Mouse (Mus musculus): ENCODE data around the gene Hao1. TPM values are rescaled to one million over a fixed set of nuclear protein-coding genes. Genes with fewer than 3 reads are reported as not detected.

Hao1 gene
- not detected in 2 replicates for total RNA-seq (2012; rRNA removed)
- not detected for polyA plus RNA-seq (2012; ENCODE audit: insufficient read depth in 1 of 2, insufficient read length in 2 of 2, low read depth in 1 of 2, low replicate concordance in 2 of 2, missing spikeins in 1 of 2)

DNA sequence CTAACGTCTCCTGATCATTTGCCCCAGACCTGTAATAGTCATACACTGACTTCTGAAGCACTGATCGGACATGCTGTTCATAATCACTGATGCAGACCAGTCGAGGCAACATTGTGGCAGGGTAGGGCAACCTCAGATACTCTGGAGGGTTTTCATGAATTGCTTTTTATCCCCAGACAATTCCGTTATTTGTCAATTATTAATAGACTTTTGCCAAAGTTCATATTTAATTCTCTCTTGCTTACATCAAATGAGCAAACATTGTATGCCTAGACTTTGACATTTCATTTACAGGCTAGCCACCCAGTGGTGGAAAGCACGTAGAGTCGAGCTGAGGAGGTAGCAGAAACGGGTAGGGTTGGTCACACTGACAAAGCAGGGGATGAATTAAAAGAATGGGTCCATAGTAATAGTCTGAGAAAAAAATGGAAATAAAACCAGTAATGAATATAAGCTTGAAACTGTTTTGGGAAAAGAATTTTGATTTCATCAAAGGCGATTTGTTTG lies at the start of gene Hao1:
Hao1 (minus strand) TSS at position 148 of the 507 bp plus-strand sequence.
- H3K9me3 ChIP-seq (replicated peaks; ENCODE audit: insufficient read depth, low read length) = no peaks in the 10 kb centered on the region
- H3K36me3 ChIP-seq (ENCODE audit: control insufficient read depth in 1 of 2, insufficient read depth in 2 of 2, low read length in 2 of 2) = no peaks in the 10 kb centered on the region
- TF ChIP-seq TCF12 (IDR thresholded peaks at IDR 0.05; ENCODE audit: low read depth, low read length) (no peak), ETS1 (IDR thresholded peaks at IDR 0.05; ENCODE audit: low read depth, low read length) (no peak), UBTF (IDR thresholded peaks at IDR 0.05; ENCODE audit: borderline replicate concordance, insufficient read depth, low read depth, low read length) (no peak)
- no peaks in the 10 kb centered on the region for H3K4me1 ChIP-seq (ENCODE audit: control insufficient read depth in 1 of 2, insufficient read depth in 2 of 2, low read length in 2 of 2)
- no peak for DNase-seq (ENCODE audit: low read depth, low spot score)
- H3K4me3 ChIP-seq (ENCODE audit: control insufficient read depth in 1 of 2, insufficient read depth in 1 of 2, low read depth in 2 of 2, low read length in 2 of 2) = no peak within 1 kb of the TSS
- no peaks in the 10 kb centered on the region for H3K27me3 ChIP-seq (ENCODE audit: control insufficient read depth in 1 of 2, insufficient read depth in 2 of 2, low read length in 2 of 2)
- H3K9ac ChIP-seq (ENCODE audit: control insufficient read depth, low read depth, low read length, poor library complexity, severe bottlenecking) = no peak within 1 kb of the TSS
- no peak within 1 kb of the TSS for H3K27ac ChIP-seq (ENCODE audit: control insufficient read depth, low read depth, low read length)
- H3K79me2 ChIP-seq (ENCODE audit: control insufficient read depth, insufficient read depth, low read length, poor library complexity) = no peaks in the 10 kb centered on the region

DNA sequence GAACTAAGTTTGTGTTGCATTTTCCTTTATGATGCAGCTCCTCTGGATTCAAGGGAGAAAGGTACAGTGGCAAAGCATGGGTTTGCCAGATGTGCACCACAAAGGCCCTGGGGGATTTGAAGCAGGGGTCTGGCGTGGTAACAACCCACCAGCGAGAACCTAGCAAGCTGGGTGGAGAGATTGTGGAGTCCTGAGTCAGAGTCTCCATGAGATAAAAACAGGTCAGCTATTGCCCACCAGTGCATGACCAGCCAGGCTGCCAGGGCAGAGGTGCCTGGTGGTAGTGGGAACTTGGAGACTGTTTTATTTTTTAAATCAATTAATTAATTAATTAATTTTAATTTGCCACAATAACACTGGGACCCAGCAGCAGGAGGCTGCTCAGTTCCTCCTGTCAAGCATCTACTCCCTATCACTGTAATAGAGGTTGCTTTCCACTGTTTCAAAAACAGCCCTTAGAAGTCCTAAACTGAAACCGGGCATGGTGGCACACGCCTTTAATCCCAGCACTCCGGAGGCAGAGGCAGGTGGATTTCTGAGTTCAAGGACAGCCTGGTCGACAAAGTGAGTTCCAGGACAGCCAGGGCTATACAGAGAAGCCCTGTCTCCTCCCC lies 37.0 kb upstream of the Hao1 start:
- no peak overlapping the region for H3K4me3 ChIP-seq (ENCODE audit: control insufficient read depth in 1 of 2, insufficient read depth in 1 of 2, low read depth in 2 of 2, low read length in 2 of 2)
- no peaks in the 10 kb centered on the region for H3K27me3 ChIP-seq (ENCODE audit: control insufficient read depth in 1 of 2, insufficient read depth in 2 of 2, low read length in 2 of 2)
- no peak overlapping the region for H3K27ac ChIP-seq (ENCODE audit: control insufficient read depth, low read depth, low read length)
- H3K4me1 ChIP-seq (ENCODE audit: control insufficient read depth in 1 of 2, insufficient read depth in 2 of 2, low read length in 2 of 2) = no peaks in the 10 kb centered on the region
- no peaks in the 10 kb centered on the region for H3K36me3 ChIP-seq (ENCODE audit: control insufficient read depth in 1 of 2, insufficient read depth in 2 of 2, low read length in 2 of 2)
- H3K9me3 ChIP-seq (replicated peaks; ENCODE audit: insufficient read depth, low read length) = no peaks in the 10 kb centered on the region
- TF ChIP-seq GATA1 (IDR thresholded peaks at IDR 0.05; ENCODE audit: low read depth, low read length) = no peak
- TF ChIP-seq POLR2AphosphoS2 (IDR thresholded peaks at IDR 0.05; ENCODE audit: low read length) = no peak
- no peak for TF ChIP-seq MAFK (IDR thresholded peaks at IDR 0.05; ENCODE audit: borderline replicate concordance, low read depth, low read length)
- TF ChIP-seq ZC3H11A (IDR thresholded peaks at IDR 0.05; ENCODE audit: low read depth, low read length) = no peak
- no peak for TF ChIP-seq ZKSCAN1 (IDR thresholded peaks at IDR 0.05; ENCODE audit: low read depth, low read length)
- no peak for TF ChIP-seq ELF1 (IDR thresholded peaks at IDR 0.05; ENCODE audit: low read depth, low read length)
- no peak for TF ChIP-seq MAZ (IDR thresholded peaks at IDR 0.05; ENCODE audit: low read depth, low read length)
- no peak for DNase-seq (ENCODE audit: low read depth, low spot score)
- no peak overlapping the region for H3K9ac ChIP-seq (ENCODE audit: control insufficient read depth, low read depth, low read length, poor library complexity, severe bottlenecking)
- no peaks in the 10 kb centered on the region for H3K79me2 ChIP-seq (ENCODE audit: control insufficient read depth, insufficient read depth, low read length, poor library complexity)

DNA sequence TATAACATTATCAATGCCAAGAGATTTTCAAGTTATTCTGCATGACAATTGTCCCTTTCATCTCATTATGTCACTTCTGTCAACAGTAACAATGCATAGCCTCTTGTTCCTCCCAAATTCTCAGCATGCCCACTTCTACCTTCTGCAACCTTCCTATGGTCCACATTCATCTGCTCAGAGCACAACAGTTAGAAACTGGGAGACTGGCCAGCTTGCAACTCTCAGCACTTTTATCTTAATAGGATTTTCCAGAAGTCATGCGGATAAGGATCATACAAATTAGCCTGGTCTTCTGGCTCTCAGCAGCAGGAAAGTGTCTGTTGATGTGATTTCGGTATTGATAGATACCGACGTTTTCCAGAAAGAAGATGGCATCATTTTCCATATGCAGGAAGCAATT lies 31.1 kb upstream of the Hao1 start:
- Histone ChIP-seq H3K9me3 (replicated peaks; ENCODE audit: insufficient read depth, low read length) (no peaks in the 10 kb centered on the region), H3K9ac (ENCODE audit: control insufficient read depth, low read depth, low read length, poor library complexity, severe bottlenecking) (no peak overlapping the region), H3K27ac (ENCODE audit: control insufficient read depth, low read depth, low read length) (no peak overlapping the region), H3K4me1 (ENCODE audit: control insufficient read depth in 1 of 2, insufficient read depth in 2 of 2, low read length in 2 of 2) (no peaks in the 10 kb centered on the region), H3K79me2 (ENCODE audit: control insufficient read depth, insufficient read depth, low read length, poor library complexity) (no peaks in the 10 kb centered on the region), H3K36me3 (ENCODE audit: control insufficient read depth in 1 of 2, insufficient read depth in 2 of 2, low read length in 2 of 2) (no peaks in the 10 kb centered on the region), H3K27me3 (ENCODE audit: control insufficient read depth in 1 of 2, insufficient read depth in 2 of 2, low read length in 2 of 2) (no peaks in the 10 kb centered on the region), H3K4me3 (ENCODE audit: control insufficient read depth in 1 of 2, insufficient read depth in 1 of 2, low read depth in 2 of 2, low read length in 2 of 2) (no peak overlapping the region)
- DNase-seq (ENCODE audit: low read depth, low spot score) = no peak
- no peak for TF ChIP-seq ELF1 (IDR thresholded peaks at IDR 0.05; ENCODE audit: low read depth, low read length)
- no peak for TF ChIP-seq ZMIZ1 (IDR thresholded peaks at IDR 0.05; ENCODE audit: low read depth, low read length)
- no peak for TF ChIP-seq RCOR1 (IDR thresholded peaks at IDR 0.05; ENCODE audit: low read depth, low read length)
- no peak for TF ChIP-seq CTCF (IDR thresholded peaks at IDR 0.05 in 2 of 3, conservative IDR thresholded peaks at IDR 0.05 in 1 of 3; ENCODE audit: control insufficient read depth in 1 of 3, insufficient read depth in 1 of 3, low read depth in 2 of 3, low read length in 3 of 3, poor library complexity in 1 of 3, severe bottlenecking in 1 of 3)
- TF ChIP-seq TAL1 (IDR thresholded peaks at IDR 0.05; ENCODE audit: low read length) = no peak
- no peak for TF ChIP-seq UBTF (IDR thresholded peaks at IDR 0.05; ENCODE audit: borderline replicate concordance, insufficient read depth, low read depth, low read length)
- TF ChIP-seq BHLHE40 (IDR thresholded peaks at IDR 0.05; ENCODE audit: borderline replicate concordance, low read depth, low read length) = no peak
- no peak for TF ChIP-seq CHD1 (IDR thresholded peaks at IDR 0.05; ENCODE audit: low read depth, low read length)
- no peak for TF ChIP-seq NRF1 (IDR thresholded peaks at IDR 0.05; ENCODE audit: insufficient read depth, low read depth, low read length, poor library complexity, severe bottlenecking)
- TF ChIP-seq E2F4 (IDR thresholded peaks at IDR 0.05; ENCODE audit: borderline replicate concordance, low read depth, low read length) = no peak
- TF ChIP-seq SMC3 (IDR thresholded peaks at IDR 0.05; ENCODE audit: low read depth, low read length) = no peak
- no peak for TF ChIP-seq ZKSCAN1 (IDR thresholded peaks at IDR 0.05; ENCODE audit: low read depth, low read length)
- no peak for TF ChIP-seq MAX (IDR thresholded peaks at IDR 0.05; ENCODE audit: low read length)
- no peak for TF ChIP-seq RAD21 (IDR thresholded peaks at IDR 0.05; ENCODE audit: low read depth, low read length)
- no peak for TF ChIP-seq POLR2AphosphoS2 (IDR thresholded peaks at IDR 0.05; ENCODE audit: low read length)
- TF ChIP-seq TBP (IDR thresholded peaks at IDR 0.05; ENCODE audit: low read depth, low read length) = no peak
- no peak for TF ChIP-seq MAFK (IDR thresholded peaks at IDR 0.05; ENCODE audit: borderline replicate concordance, low read depth, low read length)
